Mouse (Mus musculus) G1E-ER4 (cell line): ENCODE results near the gene Serpinb9g. TPM values are rescaled to one million over a fixed set of nuclear protein-coding genes. Genes with fewer than 3 reads are reported as not detected.
"Not testable (repeated sequence)": the region's sequence is repeated elsewhere in the genome, so short reads cannot be mapped to it uniquely, and the experiment has no call there.

Source experiments
- GATA1 ChIP-seq: IDR thresholded peaks from one replicate; pipeline ENCODE4 v1.8.0; 2012; ENCODE audit warnings: low read length, inconsistent platforms
- polyA plus RNA-seq: library from polyadenylated mRNA; stranded (reverse); fragments of >175 nt; gene quantifications from 2 replicates; pipeline ENCODE4 v1.2.3, GENCODE M21; 2012

The Serpinb9g gene
- not detected in 2 replicates for polyA plus RNA-seq

DNA sequence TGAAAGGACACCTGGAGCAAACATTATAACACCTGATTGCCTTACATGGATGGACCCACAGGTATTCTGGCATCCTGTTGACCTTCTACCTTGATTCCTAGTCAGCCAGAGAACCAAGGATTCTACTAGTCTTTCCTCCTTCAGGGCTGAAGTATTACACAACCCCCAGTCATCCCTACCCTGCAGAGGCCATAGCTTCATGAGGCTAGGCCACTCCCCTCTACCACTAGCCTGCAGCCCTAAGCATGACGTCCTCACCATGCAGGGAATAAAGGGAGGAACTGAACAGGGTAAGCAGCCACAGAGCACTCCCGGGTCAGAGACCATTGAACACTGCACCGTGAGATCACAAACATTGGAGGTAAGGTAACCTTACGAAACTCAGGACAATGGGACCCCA lies at the start of gene Serpinb9g:
TSS of gene Serpinb9g (plus strand) at position 301 of the 400 bp plus-strand sequence.
- not testable (repeated sequence) for TF ChIP-seq GATA1

DNA sequence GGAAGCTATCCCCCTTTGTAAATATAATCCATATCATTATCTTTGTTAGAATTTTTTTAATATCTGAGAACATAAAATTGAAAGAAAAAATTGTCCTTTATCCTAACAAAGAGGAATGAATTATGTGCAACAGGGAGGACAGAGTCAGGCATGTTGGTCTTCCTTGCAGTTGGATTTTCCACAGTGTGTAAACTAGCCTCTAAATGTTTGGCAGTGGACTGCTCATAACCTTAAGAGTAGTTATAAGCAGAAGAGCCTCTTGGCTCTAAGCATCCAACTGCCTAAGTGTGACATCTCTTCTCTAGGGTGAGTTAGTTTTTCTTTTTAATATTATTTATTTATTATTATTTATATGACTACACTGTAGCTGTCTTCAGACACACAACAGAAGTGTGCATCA lies 40.0 kb downstream of the Serpinb9g start:
- no peak for TF ChIP-seq GATA1

DNA sequence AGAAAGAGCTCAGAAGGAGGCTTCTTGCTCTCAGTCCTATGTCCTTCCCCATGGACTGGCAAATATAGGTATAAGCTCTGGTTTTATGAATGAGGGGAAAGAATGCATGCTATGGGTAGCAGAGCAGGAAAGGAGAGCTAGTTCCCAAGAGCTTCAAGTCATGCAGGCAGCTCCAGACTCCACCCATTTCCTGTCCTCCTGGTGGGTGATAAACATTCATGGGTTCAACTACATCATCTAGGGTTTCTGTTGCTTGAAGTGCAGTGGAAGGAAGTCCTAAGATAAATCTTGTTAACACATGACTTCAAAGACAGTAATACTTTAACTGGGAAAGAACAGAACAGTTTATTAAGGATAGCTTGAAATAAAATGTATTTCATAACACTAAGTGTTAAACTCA lies 48.2 kb downstream of the Serpinb9g start:
- TF ChIP-seq GATA1: no peak

Other genes starting within 250 kb of the Serpinb9g start
- not detected in 2 replicates for gene Serpinb9e, start 235.2 kb upstream of the Serpinb9g start, polyA plus RNA-seq
- not detected in 2 replicates for gene Serpinb9f, start 160.7 kb upstream of the Serpinb9g start, polyA plus RNA-seq
- not detected in 2 replicates for gene Gm11397, start 89.0 kb upstream of the Serpinb9g start, polyA plus RNA-seq
- gene Serpinb6d, start 176.6 kb downstream of the Serpinb9g start, polyA plus RNA-seq: not detected in 2 replicates